Mouse (Mus musculus) T-cell, adult 66 days (primary cell): Measurements from ENCODE around the gene Btbd35f2. TPM values are rescaled to one million over a fixed set of nuclear protein-coding genes. Genes with fewer than 3 reads are reported as not detected.

Source experiments
- total RNA-seq, 2 experiments: library from RNA; stranded (reverse); gene quantifications; 3 replicates in 1 of 2; 4 replicates in 1 of 2; pipeline ENCODE4 v1.2.4; 2023

The Btbd35f2 gene
- total RNA-seq: not detected

DNA sequence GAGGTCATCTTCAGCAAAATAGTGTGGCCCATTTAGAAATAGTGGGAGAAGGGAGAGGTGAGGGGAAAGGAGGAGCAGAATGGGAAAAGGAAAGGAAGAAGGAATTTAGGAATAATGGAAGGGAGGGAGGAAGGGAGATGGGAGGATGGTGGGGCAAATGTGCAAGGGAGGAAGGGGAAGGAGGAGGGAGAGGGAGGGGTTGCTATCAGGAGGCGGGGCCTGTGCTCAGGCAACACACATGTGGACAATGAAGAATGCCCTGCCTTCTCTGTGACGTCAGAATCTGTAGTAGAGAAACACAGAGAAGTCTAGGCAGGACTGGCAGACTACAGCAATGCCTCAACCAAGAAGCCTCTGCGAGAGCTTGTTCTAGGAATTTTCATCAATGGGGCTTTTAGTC is at the start of gene Btbd35f2:
Gene Btbd35f2, plus strand, starts transcription at position 301 of the 400 bp plus-strand sequence.

Other genes with a start within 250 kb of the Btbd35f2 start
- not detected for gene Btbd35f22, start 230.6 kb upstream of the Btbd35f2 start, total RNA-seq